Mouse (Mus musculus): Measurements from ENCODE around the gene Lekr1. TPM values are rescaled to one million over a fixed set of nuclear protein-coding genes. Genes with fewer than 3 reads are reported as not detected.

Gene Lekr1
- polyA plus RNA-seq, 1 experiment from 2014 or later = 4.0 TPM

GRCm38 (mm10) chr3:65802185-65802584 is 136.2 kb downstream of the Lekr1 start:
- Histone ChIP-seq H3K9ac (ENCODE audit: low read length) (no peak overlapping the region), H3K9me3 (ENCODE audit: control insufficient read depth, low read length) (no peaks in the 10 kb centered on the region), H3K36me3 (ENCODE audit: control insufficient read depth, insufficient read depth, low read length) (no peaks in the 10 kb centered on the region), H3K4me2 (replicated peaks; ENCODE audit: low read depth) (no peak overlapping the region), H3K27me3 (ENCODE audit: control insufficient read depth, insufficient read depth, low read length) (no peaks in the 10 kb centered on the region), H3K4me1 (replicated peaks; ENCODE audit: control insufficient read depth, insufficient read depth) (no peaks in the 10 kb centered on the region), H3K4me3 (ENCODE audit: low read depth, low read length) (no peak overlapping the region), H3K27ac (replicated peaks) (no peak overlapping the region)
- 68% methylated on average over 5 of the region's 5 CpGs for WGBS
- DNase-seq (ENCODE audit: low spot score) (no peak), ATAC-seq (ENCODE audit: low FRiP score, low TSS enrichment) (no peak)
- no peak for TF ChIP-seq EP300 (optimal IDR thresholded peaks at IDR 0.05)
- no peak for TF ChIP-seq CTCF (IDR thresholded peaks at IDR 0.05; ENCODE audit: low read depth)

GRCm38 (mm10) chr3:65802868-65803267 is 136.8 kb downstream of the Lekr1 start:
- H3K4me2 ChIP-seq (replicated peaks; ENCODE audit: low read depth) = no peak overlapping the region
- H3K27me3 ChIP-seq (ENCODE audit: control insufficient read depth, insufficient read depth, low read length) = no peaks in the 10 kb centered on the region
- H3K4me1 ChIP-seq (replicated peaks; ENCODE audit: control insufficient read depth, insufficient read depth) = no peaks in the 10 kb centered on the region
- H3K9ac ChIP-seq (ENCODE audit: low read length) = no peak overlapping the region
- H3K27ac ChIP-seq (replicated peaks) = no peak overlapping the region
- no peak overlapping the region for H3K4me3 ChIP-seq (ENCODE audit: low read depth, low read length)
- no peaks in the 10 kb centered on the region for H3K36me3 ChIP-seq (ENCODE audit: control insufficient read depth, insufficient read depth, low read length)
- DNase-seq (ENCODE audit: low spot score) = no peak
- 31% methylated on average over 5 of the region's 5 CpGs for whole genome bisulfite sequencing
- H3K9me3 ChIP-seq (ENCODE audit: control insufficient read depth, low read length) = no peaks in the 10 kb centered on the region
- no peak for ATAC-seq (ENCODE audit: low FRiP score, low TSS enrichment)
- TF ChIP-seq EP300 (optimal IDR thresholded peaks at IDR 0.05) = no peak
- no peak for TF ChIP-seq CTCF (IDR thresholded peaks at IDR 0.05; ENCODE audit: low read depth)

- ATAC-seq (ENCODE audit: low FRiP score, low TSS enrichment) = no peak
- H3K27me3 ChIP-seq (ENCODE audit: control insufficient read depth, insufficient read depth, low read length) = no peaks in the 10 kb centered on the region
- no peaks in the 10 kb centered on the region for H3K36me3 ChIP-seq (ENCODE audit: control insufficient read depth, insufficient read depth, low read length)
- no peaks in the 10 kb centered on the region for H3K4me1 ChIP-seq (replicated peaks; ENCODE audit: control insufficient read depth, insufficient read depth)
- TF ChIP-seq CTCF (IDR thresholded peaks at IDR 0.05; ENCODE audit: low read depth) = no peak
- no peak for TF ChIP-seq EP300 (optimal IDR thresholded peaks at IDR 0.05)
- no peak overlapping the region for H3K4me3 ChIP-seq (ENCODE audit: low read depth, low read length)
- DNase-seq (ENCODE audit: low spot score) = no peak
- no peak overlapping the region for H3K4me2 ChIP-seq (replicated peaks; ENCODE audit: low read depth)
- H3K9me3 ChIP-seq (ENCODE audit: control insufficient read depth, low read length) = no peaks in the 10 kb centered on the region
- 71% methylated on average over 6 of the region's 6 CpGs for WGBS
- no peak overlapping the region for H3K9ac ChIP-seq (ENCODE audit: low read length)
- no peak overlapping the region for H3K27ac ChIP-seq (replicated peaks)
Observed at GRCm38 (mm10) chr3:65814881-65815280, 148.9 kb downstream of the Lekr1 start.

DNA sequence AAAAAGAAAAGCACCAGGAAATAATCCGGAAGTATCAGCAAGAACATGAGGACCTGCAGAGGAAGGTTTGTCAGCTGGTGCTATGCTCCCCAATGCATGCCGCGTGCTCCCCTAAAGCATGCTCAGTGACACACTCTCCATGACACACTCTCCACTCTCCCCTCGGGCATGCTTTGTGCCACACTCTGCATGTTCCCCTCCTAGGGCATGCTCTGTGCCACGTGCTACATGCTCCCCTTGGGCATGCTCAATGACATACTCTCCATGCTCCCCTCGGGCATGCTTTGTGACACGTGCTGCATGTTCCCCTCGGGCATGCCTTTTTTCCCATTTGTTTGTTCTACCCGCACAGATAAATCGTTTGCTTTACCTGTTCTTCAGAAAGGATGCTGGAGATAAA is 150.0 kb downstream of the Lekr1 start:
- Histone ChIP-seq H3K27me3 (ENCODE audit: control insufficient read depth, insufficient read depth, low read length) (no peaks in the 10 kb centered on the region), H3K4me2 (replicated peaks; ENCODE audit: low read depth) (no peak overlapping the region), H3K36me3 (ENCODE audit: control insufficient read depth, insufficient read depth, low read length) (no peaks in the 10 kb centered on the region), H3K9me3 (ENCODE audit: control insufficient read depth, low read length) (no peaks in the 10 kb centered on the region), H3K4me1 (replicated peaks; ENCODE audit: control insufficient read depth, insufficient read depth) (no peaks in the 10 kb centered on the region), H3K4me3 (ENCODE audit: low read depth, low read length) (no peak overlapping the region), H3K27ac (replicated peaks) (no peak overlapping the region), H3K9ac (ENCODE audit: low read length) (no peak overlapping the region)
- no peak for ATAC-seq (ENCODE audit: low FRiP score, low TSS enrichment)
- DNase-seq (ENCODE audit: low spot score) = no peak
- 72% methylated on average over 10 of the region's 10 CpGs for WGBS
- TF ChIP-seq CTCF (IDR thresholded peaks at IDR 0.05; ENCODE audit: low read depth) (no peak), EP300 (optimal IDR thresholded peaks at IDR 0.05) (no peak)

DNA sequence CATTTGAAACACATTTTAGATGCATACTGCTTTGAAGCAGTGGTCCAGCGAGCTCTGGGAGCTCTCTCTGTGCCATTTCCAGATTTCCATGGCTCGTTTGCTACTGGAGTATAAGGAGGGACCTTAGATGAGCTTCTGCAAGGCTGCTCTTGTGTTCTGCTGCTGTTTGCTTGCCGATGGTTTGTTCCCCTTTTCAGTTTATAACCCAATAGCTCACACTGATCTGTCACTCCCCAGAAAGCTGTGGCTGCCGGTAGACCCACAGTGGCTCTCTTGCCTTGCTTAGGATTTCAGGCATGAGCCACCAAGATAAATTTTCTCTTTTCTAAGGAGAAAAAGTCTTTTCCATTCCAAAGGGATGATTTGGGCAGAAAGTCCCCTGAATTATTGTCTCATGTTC is 152.6 kb downstream of the Lekr1 start:
- no peak overlapping the region for H3K9ac ChIP-seq (ENCODE audit: low read length)
- no peaks in the 10 kb centered on the region for H3K9me3 ChIP-seq (ENCODE audit: control insufficient read depth, low read length)
- H3K4me1 ChIP-seq (replicated peaks; ENCODE audit: control insufficient read depth, insufficient read depth) = no peaks in the 10 kb centered on the region
- no peaks in the 10 kb centered on the region for H3K36me3 ChIP-seq (ENCODE audit: control insufficient read depth, insufficient read depth, low read length)
- H3K4me2 ChIP-seq (replicated peaks; ENCODE audit: low read depth) = no peak overlapping the region
- H3K27me3 ChIP-seq (ENCODE audit: control insufficient read depth, insufficient read depth, low read length) = no peaks in the 10 kb centered on the region
- H3K4me3 ChIP-seq (ENCODE audit: low read depth, low read length) = no peak overlapping the region
- no peak overlapping the region for H3K27ac ChIP-seq (replicated peaks)
- TF ChIP-seq CTCF (IDR thresholded peaks at IDR 0.05; ENCODE audit: low read depth) (no peak), EP300 (optimal IDR thresholded peaks at IDR 0.05) (no peak)
- ATAC-seq (ENCODE audit: low FRiP score, low TSS enrichment) = no peak
- DNase-seq (ENCODE audit: low spot score) = no peak
- 68% methylated on average over 4 of the region's 4 CpGs for WGBS

- no peak overlapping the region for H3K4me2 ChIP-seq (replicated peaks; ENCODE audit: low read depth)
Observed at GRCm38 (mm10) chr3:65819841-65820240, 153.8 kb downstream of the Lekr1 start.

More at GRCm38 (mm10) chr3:65819841-65820240, 153.8 kb downstream of the Lekr1 start:
- Histone ChIP-seq H3K4me3 (ENCODE audit: low read depth, low read length) (no peak overlapping the region), H3K36me3 (ENCODE audit: control insufficient read depth, insufficient read depth, low read length) (no peaks in the 10 kb centered on the region), H3K27ac (replicated peaks) (no peak overlapping the region), H3K9ac (ENCODE audit: low read length) (no peak overlapping the region), H3K4me1 (replicated peaks; ENCODE audit: control insufficient read depth, insufficient read depth) (no peaks in the 10 kb centered on the region), H3K9me3 (ENCODE audit: control insufficient read depth, low read length) (no peaks in the 10 kb centered on the region), H3K27me3 (ENCODE audit: control insufficient read depth, insufficient read depth, low read length) (no peaks in the 10 kb centered on the region)
- TF ChIP-seq EP300 (optimal IDR thresholded peaks at IDR 0.05) (no peak), CTCF (IDR thresholded peaks at IDR 0.05; ENCODE audit: low read depth) (no peak)
- ATAC-seq (ENCODE audit: low FRiP score, low TSS enrichment) (no peak), DNase-seq (ENCODE audit: low spot score) (no peak)
- 41% methylated on average over 6 of the region's 6 CpGs for WGBS
